Mouse (Mus musculus) bone marrow, adult 2 months (tissue): ENCODE results near the gene Gmds.

ENCODE experiments used
- CTCF ChIP-seq: fragments of 200-500 bp; IDR thresholded peaks from 2 replicates; pipeline ENCODE4 v1.5.1; 2011; ENCODE audit warnings: low read length, control low read depth; ENCODE audit not compliant: control insufficient read depth, insufficient read depth
- POLR2A ChIP-seq: fragments of 200-500 bp; IDR thresholded peaks from 2 replicates; pipeline ENCODE4 v1.6.1; 2011; ENCODE audit warnings: low read depth, mild to moderate bottlenecking, control low read depth, low read length, borderline replicate concordance; ENCODE audit not compliant: control insufficient read depth

- TF ChIP-seq POLR2A: no peak
- TF ChIP-seq CTCF: no peak
These were observed 541.2 kb downstream of the Gmds start for GRCm38 (mm10) chr13:31797346-31797745.
